Mouse (Mus musculus) C2C12 (cell line): ENCODE results near the gene A630089N07Rik.
"Not testable (repeated sequence)": the region's sequence is repeated elsewhere in the genome, so short reads cannot be mapped to it uniquely, and the experiment has no call there.

Experiments used
- CEBPB ChIP-seq: IDR thresholded peaks from one replicate; pipeline ENCODE4 v1.6.1; 2011; ENCODE audit warnings: low read depth, mild to moderate bottlenecking, control low read depth, moderate library complexity
- CTCF ChIP-seq: IDR thresholded peaks from one replicate; pipeline ENCODE4 v1.5.1; 2011; ENCODE audit not compliant: control insufficient read depth, insufficient read depth, insufficient read length
- MAX ChIP-seq: IDR thresholded peaks from one replicate; pipeline ENCODE4 v1.6.1; 2011; ENCODE audit warnings: mild to moderate bottlenecking, control low read depth
- MYOD1 ChIP-seq: IDR thresholded peaks from one replicate; pipeline ENCODE4 v1.6.1; 2011; ENCODE audit warnings: low read depth; ENCODE audit not compliant: control insufficient read depth, insufficient read length

DNA sequence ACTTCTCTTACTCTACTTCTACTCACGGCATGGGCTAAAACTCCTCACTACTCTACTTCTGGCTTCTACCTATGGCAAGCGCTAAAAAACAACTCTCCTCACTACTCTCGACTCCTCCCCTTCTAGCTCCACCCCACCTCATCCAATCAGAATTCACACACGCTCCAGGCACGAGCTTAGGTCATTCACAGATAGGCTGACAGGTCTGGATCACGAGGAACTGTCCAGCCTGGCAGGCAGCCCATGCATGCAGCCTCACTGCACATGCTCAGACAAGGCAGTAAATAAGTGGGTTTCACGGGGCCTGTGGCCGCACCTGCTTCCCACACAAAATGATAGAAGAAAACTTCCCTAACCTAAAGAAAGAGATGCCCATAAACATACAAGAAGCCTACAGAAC lies 56.1 kb downstream of the A630089N07Rik start:
- TF ChIP-seq CTCF, CEBPB, MYOD1, MAX: not testable (repeated sequence)
